Mouse (Mus musculus) stomach, postnatal 0 days (tissue): ENCODE measurements around the gene Ess2.

ENCODE experiments used
- CTCF ChIP-seq: IDR thresholded peaks from 2 replicates; pipeline ENCODE4 v1.5.1; 2016; ENCODE audit warnings: antibody characterized with exemption, low read depth, mild to moderate bottlenecking, moderate library complexity
- EP300 ChIP-seq: optimal IDR thresholded peaks from 2 replicates; pipeline ENCODE3; 2016; ENCODE audit warnings: antibody characterized with exemption

GRCm38 (mm10) chr16:17922163-17922538 lies 11.0 kb upstream of the Ess2 start:
- TF ChIP-seq CTCF: no peak
- TF ChIP-seq EP300: no peak
